Mouse (Mus musculus): ENCODE results near the gene Igdcc4.
"Not testable (repeated sequence)": the region's sequence is repeated elsewhere in the genome, so short reads cannot be mapped to it uniquely, and the experiment has no call there.

DNA sequence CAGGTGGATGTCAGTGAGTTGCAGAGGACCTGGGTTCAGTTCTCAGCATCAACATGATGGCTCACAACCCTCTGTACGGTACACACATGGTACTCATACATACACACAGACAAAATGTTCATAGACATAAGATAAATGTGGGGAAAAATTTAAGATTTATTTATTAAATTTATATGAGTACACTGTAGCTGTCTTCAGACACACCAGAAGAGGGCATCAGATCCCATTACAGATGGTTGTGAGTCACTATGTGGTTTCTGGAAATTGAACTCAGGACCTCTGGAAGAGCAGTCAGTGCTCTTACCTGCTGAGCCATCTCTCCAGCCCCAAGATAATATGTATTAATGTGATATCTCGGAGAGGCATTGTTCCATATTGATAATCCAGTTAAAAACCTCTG is 21.1 kb upstream of the Igdcc4 start:
- TF ChIP-seq CTCF, POLR2A (IDR thresholded peaks at IDR 0.05; ENCODE audit: insufficient read depth, low read depth, low read length): not testable (repeated sequence)
